Mouse (Mus musculus) left cerebral cortex, postnatal 10 days (tissue): ENCODE results near the gene Lrrc74b. TPM values are rescaled to one million over a fixed set of nuclear protein-coding genes. Genes with fewer than 3 reads are reported as not detected.
"Not testable (repeated sequence)": the region's sequence is repeated elsewhere in the genome, so short reads cannot be mapped to it uniquely, and the experiment has no call there.

Experiments
- DNase-seq, 2 experiments: peaks; one replicate each; pipeline ENCODE4 v3.0.0; 2021 to 2022; ENCODE audit warnings: low spot score in 2 of 2, mixed read lengths in 1 of 2; ENCODE audit errors: extremely low spot score in 1 of 2
- intact Hi-C: fragments of 180-260 bp; cut with DNase I; formaldehyde crosslinking; loops from one replicate; pipeline ENCODE4 v1.15.1; 2025
- total RNA-seq, 2 experiments: library from RNA; stranded (reverse); gene quantifications; 2 replicates each; pipeline ENCODE4 v1.2.3; 2021

The Lrrc74b gene
- total RNA-seq, 2 experiments from 2014 or later, result 0.26 to 0.34 TPM

- intact Hi-C loops, result loop anchor here (5.0 kb wide), 2 partner anchors 61 to 256 kb away; partner anchors contain the start of gene Smpd4
Observed at GRCm38 (mm10) chr16:17556180-17556579, 4.9 kb downstream of the Lrrc74b start.

GRCm38 (mm10) chr16:17554702-17555101 is 6.3 kb downstream of the Lrrc74b start:
- intact Hi-C loops, result loop anchor here (5.0 kb wide), 2 partner anchors 63 to 258 kb away; partner anchors contain the start of gene Smpd4

More at GRCm38 (mm10) chr16:17556180-17556579, 4.9 kb downstream of the Lrrc74b start:
- no peak for DNase-seq

GRCm38 (mm10) chr16:17553910-17554685 is 6.9 kb downstream of the Lrrc74b start:
- intact Hi-C loops, result no loop called here
- DNase-seq, result no peak

More at GRCm38 (mm10) chr16:17554702-17555101, 6.3 kb downstream of the Lrrc74b start:
- not testable (repeated sequence) for DNase-seq

- intact Hi-C loops, result no loop called here
- DNase-seq, result no peak
Observed at GRCm38 (mm10) chr16:17552837-17553236, 8.2 kb downstream of the Lrrc74b start.

- intact Hi-C loops, result no loop called here
- no peak for DNase-seq
Observed at GRCm38 (mm10) chr16:17542632-17543031, 18.4 kb downstream of the Lrrc74b start.

- DNase-seq, result no peak
- intact Hi-C loops, result no loop called here
Observed at GRCm38 (mm10) chr16:17536584-17536983, 24.5 kb downstream of the Lrrc74b start.

GRCm38 (mm10) chr16:17532676-17533329 is 28.2 kb downstream of the Lrrc74b start:
- intact Hi-C loops, result no loop called here
- no peak for DNase-seq

- DNase-seq, result no peak
- intact Hi-C loops, result no loop called here
Observed at GRCm38 (mm10) chr16:17532271-17532670, 28.8 kb downstream of the Lrrc74b start.

GRCm38 (mm10) chr16:17530640-17531288 is 30.3 kb downstream of the Lrrc74b start, which contains the start of gene Thap7:
Gene Thap7 (minus strand): TSS chr16:17531136.
- DNase-seq, result peak; percentile 94 to 98

GRCm38 (mm10) chr16:17529981-17530586 is 31.0 kb downstream of the Lrrc74b start:
- intact Hi-C loops, result no loop called here
- no peak for DNase-seq

More at GRCm38 (mm10) chr16:17530640-17531288, 30.3 kb downstream of the Lrrc74b start, which contains the start of gene Thap7:
- intact Hi-C loops, result no loop called here

- DNase-seq, result no peak
- intact Hi-C loops, result no loop called here
Observed at GRCm38 (mm10) chr16:17528276-17528675, 32.8 kb downstream of the Lrrc74b start.

GRCm38 (mm10) chr16:17527606-17528005 is 33.4 kb downstream of the Lrrc74b start:
- intact Hi-C loops, result no loop called here
- DNase-seq, result no peak

- no peak for DNase-seq
- intact Hi-C loops, result no loop called here
Observed at GRCm38 (mm10) chr16:17526223-17526622, 34.8 kb downstream of the Lrrc74b start.

GRCm38 (mm10) chr16:17525524-17525923 is 35.5 kb downstream of the Lrrc74b start:
- intact Hi-C loops, result no loop called here
- DNase-seq, result no peak

- intact Hi-C loops, result no loop called here
- DNase-seq, result no peak
Observed at GRCm38 (mm10) chr16:17524156-17524555, 36.9 kb downstream of the Lrrc74b start.

GRCm38 (mm10) chr16:17518910-17519309 is 42.1 kb downstream of the Lrrc74b start:
- no peak for DNase-seq
- intact Hi-C loops, result no loop called here

GRCm38 (mm10) chr16:17511431-17511830 is 49.6 kb downstream of the Lrrc74b start:
- intact Hi-C loops, result no loop called here
- no peak for DNase-seq

- no peak for DNase-seq
- intact Hi-C loops, result no loop called here
Observed at GRCm38 (mm10) chr16:17510686-17511085, 50.4 kb downstream of the Lrrc74b start.

- intact Hi-C loops, result no loop called here
Observed at GRCm38 (mm10) chr16:17510143-17510542, 50.9 kb downstream of the Lrrc74b start.

More at GRCm38 (mm10) chr16:17510143-17510542, 50.9 kb downstream of the Lrrc74b start:
- DNase-seq, result no peak
